Mouse (Mus musculus) liver, embryonic 14.5 days (tissue): ENCODE measurements around the gene Gm3383. TPM values are rescaled to one million over a fixed set of nuclear protein-coding genes. Genes with fewer than 3 reads are reported as not detected.

Source experiments
- polyA plus RNA-seq, 2 experiments: library from polyadenylated mRNA; depleted of rRNA in 1 of 2; stranded (reverse) in 1 of 2; unstranded in 1 of 2; fragments of >200 nt; fragmentation: Nextera tagmentation in 1 of 2; extraction: Ambion mirVana in 1 of 2; gene quantifications; 2 replicates each; pipeline versions ENCODE4 v1.2.1 to v1.2.3; 2012 to 2014

The Gm3383 gene
- polyA plus RNA-seq, 2 experiments, result 0.06 TPM; not detected in 1

Other genes starting within 250 kb of the Gm3383 start
- not detected in 2 replicates for gene Gm8265, start 175.0 kb downstream of the Gm3383 start, polyA plus RNA-seq (2012; rRNA removed)
- not detected in 2 replicates for gene Gm8265, start 175.0 kb downstream of the Gm3383 start, polyA plus RNA-seq (2014; fragmentation: Nextera tagmentation; extraction: Ambion mirVana)
- gene Gm9603, start 120.5 kb downstream of the Gm3383 start, polyA plus RNA-seq (2012; rRNA removed), result not detected in 2 replicates
- gene Gm9603, start 120.5 kb downstream of the Gm3383 start, polyA plus RNA-seq (2014; fragmentation: Nextera tagmentation; extraction: Ambion mirVana), result not detected in 2 replicates
- gene Gm3373, start 66.4 kb downstream of the Gm3383 start, polyA plus RNA-seq (2012; rRNA removed), result not detected in 2 replicates
- not detected in 2 replicates for gene Gm3373, start 66.4 kb downstream of the Gm3383 start, polyA plus RNA-seq (2014; fragmentation: Nextera tagmentation; extraction: Ambion mirVana)
- gene Gm3424, start 22.3 kb upstream of the Gm3383 start, polyA plus RNA-seq (2012; rRNA removed), result not detected in 2 replicates
- gene Gm3424, start 22.3 kb upstream of the Gm3383 start, polyA plus RNA-seq (2014; fragmentation: Nextera tagmentation; extraction: Ambion mirVana), result not detected in 2 replicates
- gene Gm8237, start 72.4 kb upstream of the Gm3383 start, polyA plus RNA-seq (2012; rRNA removed), result not detected in 2 replicates
- 0.06 TPM in 1 of 2 replicates, not detected in the other for gene Gm8237, start 72.4 kb upstream of the Gm3383 start, polyA plus RNA-seq (2014; fragmentation: Nextera tagmentation; extraction: Ambion mirVana)
- not detected in 2 replicates for gene Gm3248, start 153.8 kb upstream of the Gm3383 start, polyA plus RNA-seq (2012; rRNA removed)
- not detected in 2 replicates for gene Gm3248, start 153.8 kb upstream of the Gm3383 start, polyA plus RNA-seq (2014; fragmentation: Nextera tagmentation; extraction: Ambion mirVana)
- not detected in 2 replicates for gene Gm3453, start 171.2 kb upstream of the Gm3383 start, polyA plus RNA-seq (2012; rRNA removed)
- gene Gm3453, start 171.2 kb upstream of the Gm3383 start, polyA plus RNA-seq (2014; fragmentation: Nextera tagmentation; extraction: Ambion mirVana), result not detected in 2 replicates